Mouse (Mus musculus): Measurements from ENCODE around the gene Snn.
"Not testable (repeated sequence)": the region's sequence is repeated elsewhere in the genome, so short reads cannot be mapped to it uniquely, and the experiment has no call there.

Gene Snn

GRCm38 (mm10) chr16:11060645-11061044, at the start of gene Snn:
Gene Snn, plus strand, starts transcription at chr16:11060945.
- no peak for DNase-seq (ENCODE audit: low spot score in 2 of 2)

DNA sequence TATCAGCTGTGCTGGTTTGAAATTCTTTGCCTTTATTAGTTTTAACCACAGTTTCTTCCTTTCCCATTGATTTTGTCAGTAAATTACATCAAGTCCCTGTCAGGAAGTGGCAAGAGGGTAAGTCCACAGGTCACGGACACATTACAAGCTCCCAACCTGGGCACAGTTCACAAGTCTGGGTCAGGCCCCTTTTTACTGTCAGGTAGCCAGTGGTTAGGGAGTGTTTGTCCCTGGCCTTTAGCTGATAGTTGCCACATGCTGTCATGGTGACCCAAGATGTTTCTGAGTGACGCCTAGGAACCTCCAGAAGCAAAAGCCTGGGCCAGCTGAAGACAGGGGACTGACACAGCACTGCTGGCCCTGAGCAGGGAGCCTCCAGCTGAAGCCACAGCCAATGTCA, 49.5 kb upstream of the Snn start:
- no peak for DNase-seq (ENCODE audit: low spot score in 2 of 2)

- no peak for DNase-seq (ENCODE audit: low spot score in 2 of 2)
These were observed 48.8 kb upstream of the Snn start for GRCm38 (mm10) chr16:11011939-11012338.

DNA sequence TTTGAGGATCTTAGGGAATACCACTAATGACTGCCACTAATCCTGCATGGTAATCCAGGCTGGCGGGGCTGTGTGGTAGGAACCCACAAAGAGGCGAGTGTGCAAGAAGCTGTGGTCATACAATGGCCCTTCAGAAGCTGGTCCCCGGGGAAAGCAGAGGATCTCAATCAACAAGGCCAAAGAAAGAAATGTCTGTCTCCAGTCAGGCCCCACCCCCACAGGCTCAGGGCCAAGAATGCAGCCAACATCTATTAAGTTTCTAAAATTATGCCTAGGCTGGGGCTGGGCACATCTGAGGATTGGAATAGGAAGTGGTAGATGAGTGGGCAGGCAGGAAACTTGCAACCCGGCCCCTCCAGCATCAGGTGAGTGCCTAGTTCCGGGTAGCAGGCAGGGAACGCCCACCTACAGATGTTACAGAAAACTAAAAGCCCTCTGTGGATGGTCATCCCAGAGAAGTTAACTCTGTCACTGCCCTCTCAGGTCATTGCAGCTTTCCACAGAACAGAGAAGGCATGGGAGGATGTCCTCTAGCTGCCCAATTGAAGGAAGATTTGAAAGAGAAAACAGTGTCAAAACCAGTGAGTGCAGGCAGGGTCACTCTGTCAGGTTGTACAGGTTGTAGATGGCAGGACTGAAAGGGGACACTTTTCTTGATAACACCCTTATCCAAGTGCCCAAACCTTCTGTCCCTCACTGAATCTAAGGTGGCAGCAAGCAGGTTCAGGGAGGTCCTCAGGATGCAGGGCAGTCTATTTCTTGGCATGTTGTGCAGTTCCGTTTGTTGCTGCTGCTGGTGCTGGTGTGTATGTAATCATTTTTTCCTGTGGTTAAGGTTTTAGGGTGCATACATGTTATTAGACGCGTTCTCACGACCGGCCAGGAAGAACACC, 47.9 kb upstream of the Snn start:
- peak; percentile 48 to 49 for DNase-seq (ENCODE audit: low spot score in 2 of 2)

- DNase-seq (ENCODE audit: low spot score in 2 of 2), result not testable (repeated sequence)
These were observed 47.1 kb upstream of the Snn start for GRCm38 (mm10) chr16:11013464-11014147.

- no peak for DNase-seq (ENCODE audit: low spot score in 2 of 2)
These were observed 46.3 kb upstream of the Snn start for GRCm38 (mm10) chr16:11014407-11014806.

GRCm38 (mm10) chr16:11016353-11016752, 44.4 kb upstream of the Snn start:
- no peak for DNase-seq (ENCODE audit: low spot score in 2 of 2)

GRCm38 (mm10) chr16:11017807-11018595, 42.7 kb upstream of the Snn start:
- DNase-seq (ENCODE audit: low spot score in 2 of 2), result no peak

DNA sequence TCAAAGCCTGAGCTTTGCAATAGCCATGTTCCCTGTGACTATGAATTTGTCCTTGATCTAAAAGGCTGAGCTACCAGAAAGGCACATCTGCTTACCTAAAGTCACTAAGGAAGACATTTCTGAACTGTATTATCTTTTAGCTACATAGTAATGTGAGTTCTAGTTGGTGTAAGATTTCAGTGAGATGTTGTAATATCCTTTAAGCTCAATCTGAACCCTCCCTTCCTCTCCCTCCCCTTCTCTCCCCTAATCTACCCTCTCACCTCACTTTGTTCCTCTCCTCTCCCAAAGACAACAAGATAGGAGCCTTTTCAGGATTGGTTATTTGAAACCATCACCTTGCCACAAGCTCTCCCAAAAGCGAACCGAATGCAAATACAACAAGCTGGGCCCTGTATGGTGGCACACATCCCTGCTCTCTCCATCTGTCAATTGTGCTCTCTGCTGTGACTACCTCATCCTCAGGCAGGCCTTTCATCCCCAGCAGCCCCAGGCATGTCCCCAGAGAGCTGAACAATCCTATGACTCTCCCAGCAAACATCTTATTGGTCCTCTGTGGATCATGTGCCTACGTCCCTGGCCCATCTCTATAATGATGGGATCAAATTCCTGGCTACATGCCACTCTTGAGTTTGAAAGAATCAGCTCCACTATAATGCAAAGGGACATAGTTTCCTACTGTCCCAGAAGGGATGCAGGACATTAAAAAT, 39.2 kb upstream of the Snn start:
- no peak for DNase-seq (ENCODE audit: low spot score in 2 of 2)

DNA sequence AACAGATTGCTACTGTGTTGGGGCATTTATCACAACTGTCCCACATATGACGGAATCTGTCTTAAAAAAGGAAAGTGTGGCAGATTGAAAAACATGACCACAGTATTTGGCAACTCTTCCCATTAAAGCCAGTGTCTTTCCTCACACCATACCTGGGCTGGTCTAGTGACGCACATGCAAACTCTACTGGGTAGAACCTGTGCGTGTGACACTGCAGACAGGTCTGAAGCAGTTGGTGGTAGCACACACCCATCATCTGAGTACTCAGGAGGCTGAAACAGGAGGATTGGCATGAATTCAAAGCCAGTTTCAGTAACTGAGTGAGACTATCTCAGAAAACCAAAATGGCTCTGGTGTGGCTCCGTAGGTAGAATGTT, 38.6 kb upstream of the Snn start:
- no peak for DNase-seq (ENCODE audit: low spot score in 2 of 2)

- no peak for DNase-seq (ENCODE audit: low spot score in 2 of 2)
These were observed 37.1 kb upstream of the Snn start for GRCm38 (mm10) chr16:11023618-11024017.

- peak; percentile 29 to 50 for DNase-seq (ENCODE audit: low spot score in 2 of 2)
These were observed 35.9 kb upstream of the Snn start for GRCm38 (mm10) chr16:11024841-11025240.

DNA sequence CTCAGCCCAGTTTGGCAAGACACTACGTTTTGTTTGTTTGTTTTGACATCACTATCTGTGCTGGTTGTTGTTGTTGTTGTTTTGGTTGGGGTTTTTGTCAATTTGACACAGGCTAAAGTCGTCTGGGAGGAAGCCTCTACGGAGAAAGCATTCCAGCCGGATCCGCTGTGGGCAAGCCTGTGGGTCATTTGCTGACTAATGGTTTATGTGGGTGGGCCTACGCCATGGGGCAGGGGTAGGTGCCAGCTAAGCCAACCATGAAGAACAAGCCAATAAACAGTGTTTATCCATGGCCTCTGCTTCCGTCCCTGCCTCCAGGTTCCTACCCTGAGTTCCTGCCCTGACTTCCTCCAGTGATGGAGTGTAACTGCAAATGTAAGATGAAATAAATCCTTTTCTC, 32.5 kb upstream of the Snn start:
- DNase-seq (ENCODE audit: low spot score in 2 of 2), result no peak

- DNase-seq (ENCODE audit: low spot score in 2 of 2), result no peak
These were observed 29.9 kb upstream of the Snn start for GRCm38 (mm10) chr16:11030844-11031243.

DNA sequence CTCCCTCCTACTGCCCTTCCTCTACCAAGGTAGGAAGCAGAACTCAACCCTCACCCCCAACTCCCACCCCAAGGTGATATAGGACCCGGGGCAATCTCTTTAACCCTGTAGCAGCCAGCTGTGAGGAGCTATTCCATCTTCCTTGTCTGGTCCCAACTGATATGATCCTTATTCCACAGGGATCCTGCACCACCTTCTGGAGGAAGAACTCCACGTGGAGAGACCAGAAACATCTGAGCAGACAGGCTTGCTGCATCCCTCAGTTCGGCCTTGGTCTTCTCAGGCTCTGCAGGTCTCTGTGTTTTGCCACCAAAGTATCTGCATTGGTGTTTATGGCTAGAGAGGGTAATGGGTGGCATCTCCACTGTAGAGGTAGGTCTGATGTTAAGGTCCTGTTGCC, 29.4 kb upstream of the Snn start:
- DNase-seq (ENCODE audit: low spot score in 2 of 2), result no peak

DNA sequence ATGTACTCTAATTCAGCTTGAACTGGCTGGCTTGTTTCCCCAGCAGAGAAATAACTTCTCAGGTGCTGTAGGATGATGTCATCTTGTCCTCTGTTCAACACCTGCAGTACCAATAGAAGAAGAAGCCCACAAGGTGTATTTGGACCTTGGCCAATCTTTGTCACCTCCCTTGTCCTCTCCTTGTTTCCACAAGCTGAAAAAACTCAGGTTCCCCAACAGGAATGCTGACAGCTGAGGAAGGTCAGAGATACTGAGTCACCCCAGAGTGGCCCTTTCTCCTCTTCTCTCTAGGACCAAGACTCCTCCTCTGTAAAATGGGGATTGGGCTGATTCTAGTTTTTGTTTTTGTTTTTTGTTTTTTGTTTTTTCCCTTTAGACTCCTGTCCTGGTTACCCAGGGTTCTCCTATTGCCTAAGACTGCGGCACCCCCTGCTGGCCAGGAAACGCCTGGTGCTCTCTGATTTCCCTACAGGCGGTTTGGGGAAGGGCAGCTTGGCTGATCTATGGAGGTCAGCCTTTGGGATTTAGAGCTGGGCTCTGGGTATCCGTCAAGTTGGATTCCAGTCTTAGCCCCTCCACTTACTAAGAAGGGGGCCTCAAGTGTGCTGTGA, 26.4 kb upstream of the Snn start:
- peak; percentile 84 to 85 for DNase-seq (ENCODE audit: low spot score in 2 of 2)

GRCm38 (mm10) chr16:11035273-11035672, 25.5 kb upstream of the Snn start:
- no peak for DNase-seq (ENCODE audit: low spot score in 2 of 2)

DNA sequence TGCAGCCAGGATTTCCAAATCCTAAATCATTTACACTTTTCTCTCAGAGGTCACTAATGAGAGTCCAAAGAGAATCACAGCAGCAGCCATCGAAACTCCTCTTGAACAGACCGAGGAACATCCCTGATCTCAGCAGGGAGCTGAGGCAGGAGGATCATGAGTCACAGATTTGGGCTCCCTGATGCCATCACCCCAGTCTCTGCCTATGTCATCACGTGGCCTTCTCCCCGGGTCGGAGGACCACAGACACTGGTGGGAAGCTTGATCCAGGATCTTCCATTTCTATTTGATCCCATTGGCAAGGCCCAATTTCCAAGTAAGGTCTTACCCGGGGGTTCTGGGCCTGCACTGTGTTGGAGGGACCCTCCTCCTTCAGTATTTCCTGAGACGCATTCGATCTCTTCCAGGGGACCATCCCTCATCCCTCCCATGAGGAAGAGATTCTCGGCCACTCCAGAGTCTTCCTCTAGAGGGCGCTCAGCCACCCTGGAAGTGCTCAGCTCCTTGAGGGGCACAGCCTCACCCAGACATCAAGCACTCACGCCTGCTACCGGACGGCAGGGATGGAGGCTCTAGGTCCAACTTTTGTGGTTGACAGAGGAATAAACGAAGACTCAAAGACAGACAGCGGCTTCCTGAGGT, 24.8 kb upstream of the Snn start:
- peak; percentile 71 to 74 for DNase-seq (ENCODE audit: low spot score in 2 of 2)

DNA sequence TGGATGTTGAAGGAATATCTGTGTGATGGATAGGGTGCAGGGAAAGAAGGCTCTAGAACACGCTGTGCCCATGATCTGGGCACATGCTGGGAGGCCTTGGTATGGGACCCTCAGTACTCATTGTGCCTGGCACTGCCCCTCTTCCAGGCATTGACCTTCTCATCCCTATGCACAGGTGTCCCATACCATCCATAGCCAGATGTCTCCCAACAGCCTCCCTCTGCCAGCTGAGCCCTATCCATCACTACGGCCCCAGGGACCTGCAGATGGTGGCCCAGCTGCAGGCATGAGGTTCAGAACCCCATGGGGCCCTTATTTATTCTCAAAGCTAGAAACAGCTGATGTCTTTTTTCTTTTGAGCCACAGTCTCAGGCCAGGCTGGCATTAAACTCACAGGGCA, 20.1 kb upstream of the Snn start:
- DNase-seq (ENCODE audit: low spot score in 2 of 2), result no peak

DNA sequence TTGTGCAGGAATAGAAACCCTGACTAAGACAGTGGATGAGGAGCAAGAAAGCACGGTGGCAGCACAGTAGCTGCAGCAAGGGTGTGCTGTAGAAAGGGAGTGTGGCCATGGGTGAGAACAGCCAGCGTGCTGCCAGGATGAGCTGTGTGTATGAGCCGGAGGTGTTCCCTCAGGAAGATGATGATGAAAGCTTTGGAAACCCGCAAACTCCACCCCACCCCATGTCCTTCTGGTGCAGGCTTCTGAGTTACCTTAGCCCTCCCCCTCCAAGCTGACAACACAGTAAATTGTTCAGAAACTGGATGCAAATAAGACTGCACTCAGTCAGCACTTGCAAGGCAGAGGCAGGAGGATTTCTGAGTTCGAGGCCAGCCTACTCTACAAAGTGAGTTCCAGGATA, 17.5 kb upstream of the Snn start:
- no peak for DNase-seq (ENCODE audit: low spot score in 2 of 2)

DNA sequence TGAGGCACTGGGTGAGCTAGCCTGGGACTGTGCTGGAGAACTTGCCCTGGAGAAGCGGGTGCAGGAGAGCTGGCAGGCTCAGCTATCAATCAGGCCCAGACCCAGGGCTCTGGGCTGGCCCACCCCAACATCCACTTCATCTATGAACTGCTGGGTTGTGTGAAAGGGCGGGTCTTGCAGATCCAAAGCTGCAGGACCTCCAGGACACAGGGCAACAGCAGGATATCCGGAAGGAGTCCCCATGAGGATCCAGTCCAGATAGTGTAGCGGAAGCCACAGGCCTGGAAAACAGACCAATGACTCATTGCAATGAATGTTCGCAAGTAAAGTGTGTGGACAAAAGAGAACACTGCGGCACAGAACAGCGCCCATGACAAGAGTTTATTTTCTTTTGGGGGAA, 14.3 kb upstream of the Snn start:
- DNase-seq (ENCODE audit: low spot score in 2 of 2), result no peak

Data from right cerebral cortex, adult 2 months (tissue).